Mouse (Mus musculus) lung, adult 2 months (tissue): Measurements from ENCODE around the gene Col25a1. TPM values are rescaled to one million over a fixed set of nuclear protein-coding genes. Genes with fewer than 3 reads are reported as not detected.

Experiments used
- DNase-seq: peaks from one replicate; pipeline ENCODE4 v3.0.0; 2022
- H3K4me1 ChIP-seq: fragments of 200-500 bp; 2 replicates; pipeline ENCODE4 v1.6.1; 2011; ENCODE audit warnings: low read length; ENCODE audit not compliant: control insufficient read depth, insufficient read depth
- H3K4me3 ChIP-seq: fragments of 200-500 bp; replicated peaks from 2 replicates; pipeline ENCODE3; 2011; ENCODE audit warnings: low read depth, mild to moderate bottlenecking, control low read depth, low read length; ENCODE audit errors: extremely low read depth
- CTCF ChIP-seq: fragments of 200-500 bp; IDR thresholded peaks from 2 replicates; pipeline ENCODE4 v1.5.1; 2011; ENCODE audit warnings: mild to moderate bottlenecking, low read length, control low read depth; ENCODE audit not compliant: insufficient read depth
- POLR2A ChIP-seq: fragments of 200-500 bp; IDR thresholded peaks from 2 replicates; pipeline ENCODE4 v1.6.1; 2011; ENCODE audit warnings: low read depth, mild to moderate bottlenecking, control low read depth, low read length, borderline replicate concordance; ENCODE audit errors: extremely low read depth
- WGBS: fragments of 180-500 bp; shearing (Covaris S2); methylation state at CpG from one replicate; pipeline ENCODE4 v1.1.7; 2018; 5-methylcytosine and 5-hydroxymethylcytosine counted together
- polyA plus RNA-seq: library from polyadenylated mRNA; depleted of rRNA; stranded (reverse); fragments of >200 nt; gene quantifications from 2 replicates; pipeline ENCODE4 v1.2.3, GENCODE M21; 2012

Col25a1 gene
- polyA plus RNA-seq, 1 experiment: 0.07 TPM

DNA sequence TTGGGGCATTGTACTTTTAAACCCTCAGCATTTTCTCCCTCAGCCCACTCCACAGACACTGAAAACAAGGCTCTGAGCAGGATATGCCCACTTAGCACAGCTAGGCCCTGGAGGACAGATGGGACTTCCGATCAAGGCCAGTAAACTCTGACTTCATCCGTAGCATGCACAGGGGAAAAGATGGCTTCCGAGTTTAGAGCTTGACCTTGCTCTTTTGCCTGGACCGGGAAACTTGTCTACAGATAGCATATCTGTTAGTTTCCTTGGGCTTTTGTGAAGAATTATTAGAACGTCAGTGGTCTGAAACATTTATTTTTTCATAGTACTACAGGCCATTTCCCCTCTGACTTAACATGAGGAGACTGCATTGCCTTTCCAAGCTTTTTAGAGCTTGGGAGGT, 159.4 kb downstream of the Col25a1 start:
- H3K4me3 ChIP-seq: no peak overlapping the region
- H3K4me1 ChIP-seq: no peaks in the 10 kb centered on the region
- TF ChIP-seq POLR2A (no peak), CTCF (no peak)
- 88% methylated on average over 5 of the region's 5 CpGs for WGBS
- DNase-seq: no peak

DNA sequence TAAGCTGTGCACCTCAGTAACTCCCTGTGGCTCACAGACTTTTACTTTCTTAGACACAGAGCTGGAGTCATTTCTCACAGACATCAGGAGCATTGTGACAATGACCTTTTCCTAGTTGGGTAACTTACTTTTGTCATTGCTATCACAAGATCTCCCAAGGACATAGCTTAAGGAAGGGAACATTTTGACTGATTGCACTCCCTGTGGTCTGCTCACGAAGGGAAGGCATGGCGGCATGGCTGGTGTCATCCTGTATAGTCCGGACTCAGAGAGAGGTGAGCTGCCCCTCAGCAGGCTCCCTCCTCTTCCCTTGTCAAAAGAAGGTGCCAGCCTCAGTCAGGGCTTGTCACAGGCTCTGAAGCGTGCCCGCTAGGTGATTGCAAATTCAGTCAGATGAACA, 160.6 kb downstream of the Col25a1 start:
- H3K4me1 ChIP-seq: no peaks in the 10 kb centered on the region
- no peak for TF ChIP-seq CTCF
- no peak for TF ChIP-seq POLR2A
- DNase-seq: no peak
- no peak overlapping the region for H3K4me3 ChIP-seq
- WGBS: 88% methylated on average over 5 of the region's 5 CpGs

DNA sequence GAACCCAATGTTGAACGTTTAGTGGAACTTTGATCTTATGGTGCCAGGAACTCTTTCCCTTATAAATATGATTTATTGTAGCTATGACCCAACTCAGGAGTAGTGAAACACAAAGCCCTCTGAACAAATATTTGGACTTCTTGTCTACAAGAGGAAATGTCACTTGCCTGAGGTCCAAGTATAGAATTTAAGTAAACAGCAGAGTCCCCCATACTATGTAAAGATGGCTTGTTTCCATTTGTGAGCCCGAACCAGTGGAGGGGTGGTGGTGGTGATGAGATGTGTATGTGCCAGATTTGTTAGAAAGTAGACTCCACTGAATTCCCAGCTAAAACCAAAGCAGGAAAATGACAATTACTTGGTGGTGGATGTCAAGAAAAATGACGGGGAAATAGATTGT, 169.2 kb downstream of the Col25a1 start:
- no peak for TF ChIP-seq CTCF
- TF ChIP-seq POLR2A: no peak
- Histone ChIP-seq H3K4me3 (no peak overlapping the region), H3K4me1 (no peaks in the 10 kb centered on the region; the same call in 1 of the 2 replicates)
- WGBS: 33% methylated on average over 3 of the region's 3 CpGs
- no peak for DNase-seq

DNA sequence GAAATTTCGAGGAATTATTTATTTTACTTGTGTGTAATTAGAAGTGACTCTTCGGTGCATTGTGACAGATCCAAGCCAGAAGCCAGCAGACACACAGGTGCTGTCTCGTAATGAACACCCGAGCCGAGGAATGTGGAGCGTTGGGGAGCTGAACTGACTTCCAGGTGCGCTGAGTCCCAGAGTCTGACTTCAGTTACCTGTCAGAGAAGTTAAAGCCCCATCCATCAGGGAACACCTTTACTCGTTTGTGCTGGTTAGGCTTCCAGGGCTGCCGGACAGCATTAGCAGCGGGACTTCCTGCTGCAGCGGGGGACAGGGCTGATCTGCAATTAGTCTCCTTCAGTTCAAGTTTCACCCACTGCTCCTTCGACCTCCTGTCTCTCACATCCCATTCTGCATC, 172.3 kb downstream of the Col25a1 start:
- DNase-seq: no peak
- WGBS: 33% methylated on average over 12 of the region's 12 CpGs
- TF ChIP-seq CTCF: no peak
- no peak for TF ChIP-seq POLR2A
- H3K4me1 ChIP-seq: no peaks in the 10 kb centered on the region; the same call in 1 of the 2 replicates
- H3K4me3 ChIP-seq: no peak overlapping the region

DNA sequence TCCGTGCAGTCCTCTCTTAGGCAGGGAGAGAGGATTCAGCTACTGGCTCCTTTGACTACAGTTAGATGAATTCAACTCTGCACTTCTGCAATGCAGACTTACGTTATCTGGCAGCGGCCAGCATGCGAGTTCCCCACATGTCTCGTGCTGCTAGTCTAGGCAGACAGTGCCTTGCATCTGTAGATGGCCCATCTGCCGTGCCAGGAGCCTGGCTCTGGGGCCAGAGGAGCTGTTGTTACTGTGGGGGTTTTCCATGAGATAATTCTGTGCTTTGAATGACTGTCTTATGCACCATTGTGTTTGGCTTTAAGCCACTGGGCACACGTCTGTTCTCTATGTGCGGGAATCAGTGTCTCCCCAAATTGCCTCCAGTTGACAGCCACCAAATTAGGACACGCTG, 173.5 kb downstream of the Col25a1 start:
- Histone ChIP-seq H3K4me3 (no peak overlapping the region), H3K4me1 (no peaks in the 10 kb centered on the region; the same call in 1 of the 2 replicates)
- no peak for DNase-seq
- TF ChIP-seq POLR2A: no peak
- TF ChIP-seq CTCF: no peak
- 85% methylated on average over 9 of the region's 9 CpGs for WGBS

DNA sequence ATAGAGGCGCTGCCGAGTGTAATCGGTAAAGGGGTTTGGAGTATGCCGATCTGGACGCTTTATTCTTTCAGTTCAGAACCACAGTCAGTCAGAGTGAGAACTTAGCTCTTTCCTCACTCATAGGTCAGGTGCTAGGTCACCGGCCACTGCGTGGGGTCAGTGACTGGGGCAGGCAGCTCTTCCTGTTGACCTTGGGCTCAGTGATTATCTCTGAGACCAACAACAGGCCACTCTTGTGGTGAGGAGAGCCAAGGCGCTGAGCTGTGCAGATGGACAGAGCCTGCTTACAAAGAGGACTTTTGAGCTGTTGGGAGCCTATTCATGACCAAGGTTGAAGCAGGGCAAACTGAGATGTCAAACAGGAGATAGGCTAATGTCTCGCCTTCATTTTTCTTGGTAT, 174.4 kb downstream of the Col25a1 start:
- no peak for DNase-seq
- Histone ChIP-seq H3K4me3 (no peak overlapping the region), H3K4me1 (no peaks in the 10 kb centered on the region; the same call in 1 of the 2 replicates)
- TF ChIP-seq CTCF (no peak), POLR2A (no peak)
- 78% methylated on average over 9 of the region's 9 CpGs for WGBS

DNA sequence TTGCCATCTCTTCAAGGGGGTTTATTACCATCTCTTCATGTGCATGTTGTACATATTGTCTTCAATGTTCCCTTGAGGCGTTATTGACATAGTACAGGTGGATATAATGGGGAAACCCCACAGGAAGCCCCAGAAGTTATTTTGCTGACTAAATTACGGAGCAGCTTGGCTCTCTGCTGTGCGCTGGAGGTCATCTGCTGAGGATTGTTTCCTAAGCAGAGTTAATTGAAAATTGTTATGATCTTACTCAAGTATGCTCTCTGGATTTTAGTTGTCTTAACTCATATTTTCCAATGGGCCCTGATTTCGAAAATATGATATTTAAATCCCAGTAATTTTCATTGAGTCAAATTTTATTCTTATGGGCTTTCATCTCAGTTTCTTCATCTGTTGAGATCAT, 178.0 kb downstream of the Col25a1 start:
- DNase-seq: no peak
- 88% methylated on average over 4 of the region's 4 CpGs for WGBS
- H3K4me3 ChIP-seq: no peak overlapping the region
- TF ChIP-seq POLR2A (no peak), CTCF (no peak)
- no peaks in the 10 kb centered on the region for H3K4me1 ChIP-seq

DNA sequence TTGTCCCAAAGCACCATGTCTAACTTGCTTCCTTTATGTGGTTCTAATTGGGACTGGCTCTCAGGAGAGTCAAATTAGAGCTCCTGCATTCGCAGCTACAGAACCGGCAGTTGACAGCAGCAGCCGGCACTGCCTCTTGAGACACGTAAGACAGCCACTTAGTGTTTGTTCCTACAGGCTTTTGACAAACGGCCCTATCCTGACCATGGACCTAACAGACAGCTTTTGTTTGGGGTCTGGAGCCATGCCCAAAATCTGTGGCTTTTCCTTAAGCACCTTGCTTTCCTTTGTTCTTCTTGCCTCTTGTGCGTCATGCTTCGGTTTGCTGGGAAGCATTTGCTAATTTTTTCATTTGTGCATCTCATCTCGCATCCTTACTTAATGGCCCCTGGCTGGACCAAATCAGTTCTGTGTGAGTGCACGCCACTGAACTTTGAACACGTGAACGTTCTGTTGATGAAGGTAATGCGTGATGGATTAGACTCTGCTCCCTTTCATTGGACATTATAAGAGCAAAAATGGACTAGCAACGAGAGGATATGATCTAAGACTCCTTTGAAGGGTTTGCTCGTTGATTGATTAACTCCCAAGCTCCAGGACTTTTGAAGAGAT, 179.5 kb downstream of the Col25a1 start:
- Histone ChIP-seq H3K4me1 (no peaks in the 10 kb centered on the region), H3K4me3 (no peak overlapping the region)
- WGBS: 55% methylated on average over 14 of the region's 14 CpGs
- no peak for DNase-seq
- TF ChIP-seq CTCF (no peak), POLR2A (no peak)

DNA sequence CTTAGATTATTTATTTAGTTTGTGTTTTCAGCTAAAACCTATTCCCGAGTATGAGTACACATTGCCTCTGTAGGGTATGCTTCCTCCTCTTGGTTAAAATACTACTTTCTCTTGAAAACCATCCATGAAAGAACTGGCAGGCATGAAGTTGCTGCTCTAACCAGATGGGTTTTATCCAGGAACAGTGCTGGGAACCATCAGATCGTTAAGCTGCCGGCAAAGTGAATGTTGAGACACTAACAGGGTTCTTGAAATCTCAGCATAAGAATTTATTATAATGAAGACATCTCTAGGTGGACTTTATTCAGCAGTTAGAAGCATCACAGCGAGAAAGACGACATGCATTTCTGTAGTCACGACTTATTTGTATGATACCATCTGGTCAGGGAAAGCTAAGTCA, 181.9 kb downstream of the Col25a1 start:
- 72% methylated on average over 6 of the region's 6 CpGs for WGBS
- no peak for DNase-seq
- no peak for TF ChIP-seq POLR2A
- no peak for TF ChIP-seq CTCF

DNA sequence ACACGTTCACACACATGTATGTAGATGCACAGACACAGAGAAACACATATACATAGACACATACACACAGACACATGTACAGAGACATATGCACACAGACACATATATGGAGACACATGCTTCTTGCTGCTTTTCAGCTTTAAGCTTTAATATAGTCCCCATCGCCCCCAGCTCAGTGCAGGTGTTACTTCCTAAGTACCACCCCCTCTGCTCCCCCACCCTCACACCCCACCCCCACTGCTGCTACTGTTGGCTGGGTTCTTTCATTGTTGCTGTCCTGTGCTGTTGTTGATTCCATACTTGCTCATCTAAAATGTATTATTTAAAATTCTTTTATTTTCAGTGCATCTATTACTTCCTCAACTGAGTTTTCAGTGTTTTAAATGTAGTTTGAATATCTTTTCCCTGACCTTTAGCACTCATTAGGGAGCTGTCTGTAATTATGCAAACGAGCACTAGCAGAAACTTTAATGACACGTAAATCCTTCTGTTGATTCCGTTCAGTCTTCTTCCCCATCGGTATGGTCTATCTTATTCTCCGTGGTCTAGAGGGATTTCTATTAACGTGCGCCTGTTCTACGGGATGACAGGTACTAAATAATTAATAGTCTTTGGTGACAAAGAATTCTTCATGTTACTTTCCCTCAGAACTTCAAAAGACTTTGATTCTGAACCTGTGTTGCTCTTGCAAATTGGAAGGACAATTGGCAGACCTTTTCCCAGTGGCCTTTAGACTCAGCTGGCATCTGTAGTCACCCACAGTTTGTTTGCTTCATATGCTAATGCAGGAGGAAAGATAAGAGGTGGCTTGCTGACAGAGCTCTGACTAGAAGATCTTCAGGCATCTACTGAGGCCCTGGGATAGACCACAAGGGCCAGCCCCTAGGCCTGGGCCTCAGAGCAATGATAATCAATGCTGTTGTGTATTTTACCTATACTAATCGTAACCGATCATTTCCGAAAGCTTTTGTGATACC, 196.0 kb downstream of the Col25a1 start:
- 82% methylated on average over 13 of the region's 13 CpGs for WGBS
- DNase-seq: no peak

More for the DNA sequence above, 181.9 kb downstream of the Col25a1 start:
- Histone ChIP-seq H3K4me3 (no peak overlapping the region), H3K4me1 (no peaks in the 10 kb centered on the region)

More for the DNA sequence above, 196.0 kb downstream of the Col25a1 start:
- H3K4me1 ChIP-seq: no peaks in the 10 kb centered on the region
- H3K4me3 ChIP-seq: no peak overlapping the region
- TF ChIP-seq CTCF (no peak), POLR2A (no peak)
